Mouse (Mus musculus): ENCODE results near the gene Sgip1.

The Sgip1 gene

GRCm38 (mm10) chr4:102895866-102896265 is 154.8 kb downstream of the Sgip1 start:
- no peak for DNase-seq (ENCODE audit: low read depth, low spot score)

- no peak for DNase-seq (ENCODE audit: low read depth, low spot score)
Observed at GRCm38 (mm10) chr4:102898987-102899386, 157.9 kb downstream of the Sgip1 start.

- DNase-seq (ENCODE audit: low read depth, low spot score): no peak
Observed at GRCm38 (mm10) chr4:102899683-102900082, 158.6 kb downstream of the Sgip1 start.

- no peak for DNase-seq (ENCODE audit: low read depth, low spot score)
Observed at GRCm38 (mm10) chr4:102900166-102900565, 159.1 kb downstream of the Sgip1 start.

GRCm38 (mm10) chr4:102907843-102908427 is 166.8 kb downstream of the Sgip1 start:
- DNase-seq (ENCODE audit: low read depth, low spot score): peak; percentile 72

- no peak for DNase-seq (ENCODE audit: low read depth, low spot score)
Observed at GRCm38 (mm10) chr4:102910191-102910590, 169.1 kb downstream of the Sgip1 start.

- no peak for DNase-seq (ENCODE audit: low read depth, low spot score)
Observed at GRCm38 (mm10) chr4:102913176-102913575, 172.1 kb downstream of the Sgip1 start.

GRCm38 (mm10) chr4:102913700-102914327 is 172.7 kb downstream of the Sgip1 start:
- DNase-seq (ENCODE audit: low read depth, low spot score): peak; percentile 44

GRCm38 (mm10) chr4:102918191-102918590 is 177.1 kb downstream of the Sgip1 start:
- no peak for DNase-seq (ENCODE audit: low read depth, low spot score)

GRCm38 (mm10) chr4:102929491-102929890 is 188.4 kb downstream of the Sgip1 start:
- no peak for DNase-seq (ENCODE audit: low read depth, low spot score)

- DNase-seq (ENCODE audit: low read depth, low spot score): no peak
Observed at GRCm38 (mm10) chr4:102930679-102931078, 189.6 kb downstream of the Sgip1 start.

GRCm38 (mm10) chr4:102940266-102940665 is 199.2 kb downstream of the Sgip1 start:
- no peak for DNase-seq (ENCODE audit: low read depth, low spot score)

- DNase-seq (ENCODE audit: low read depth, low spot score): no peak
Observed at GRCm38 (mm10) chr4:102940738-102941137, 199.6 kb downstream of the Sgip1 start.

GRCm38 (mm10) chr4:102944325-102944724 is 203.2 kb downstream of the Sgip1 start:
- DNase-seq (ENCODE audit: low read depth, low spot score): no peak

- no peak for DNase-seq (ENCODE audit: low read depth, low spot score)
Observed at GRCm38 (mm10) chr4:102952476-102952875, 211.4 kb downstream of the Sgip1 start.

- no peak for DNase-seq (ENCODE audit: low read depth, low spot score)
Observed at GRCm38 (mm10) chr4:102955294-102955956, 214.3 kb downstream of the Sgip1 start.

GRCm38 (mm10) chr4:102959409-102959808 is 218.3 kb downstream of the Sgip1 start:
- no peak for DNase-seq (ENCODE audit: low read depth, low spot score)

GRCm38 (mm10) chr4:102964174-102964573 is 223.1 kb downstream of the Sgip1 start:
- DNase-seq (ENCODE audit: low read depth, low spot score): peak; percentile 36

- DNase-seq (ENCODE audit: low read depth, low spot score): no peak
Observed at GRCm38 (mm10) chr4:102967811-102968210, 226.7 kb downstream of the Sgip1 start.

- DNase-seq (ENCODE audit: low read depth, low spot score): no peak
Observed at GRCm38 (mm10) chr4:102969599-102969998, 228.5 kb downstream of the Sgip1 start.

GRCm38 (mm10) chr4:102971159-102971558 is 230.1 kb downstream of the Sgip1 start:
- DNase-seq (ENCODE audit: low read depth, low spot score): no peak

GRCm38 (mm10) chr4:102972071-102972470 is 231.0 kb downstream of the Sgip1 start:
- DNase-seq (ENCODE audit: low read depth, low spot score): no peak

GRCm38 (mm10) chr4:102974172-102974571 is 233.1 kb downstream of the Sgip1 start:
- no peak for DNase-seq (ENCODE audit: low read depth, low spot score)

All from 3T3-L1 (cell line).